Mouse (Mus musculus): ENCODE data around the gene Calhm1.

Gene Calhm1

GRCm38 (mm10) chr19:47144154-47144553, at the start of gene Calhm1:
TSS of gene Calhm1 (minus strand) at chr19:47144254.
- no peak for DNase-seq

- DNase-seq: no peak
These were observed 48.1 kb upstream of the Calhm1 start for GRCm38 (mm10) chr19:47192158-47192557.

- no peak for DNase-seq
These were observed 44.6 kb upstream of the Calhm1 start for GRCm38 (mm10) chr19:47188515-47189128.

- no peak for DNase-seq
These were observed 42.6 kb upstream of the Calhm1 start for GRCm38 (mm10) chr19:47186514-47187275.

GRCm38 (mm10) chr19:47184736-47185135, 40.7 kb upstream of the Calhm1 start:
- DNase-seq: no peak

DNA sequence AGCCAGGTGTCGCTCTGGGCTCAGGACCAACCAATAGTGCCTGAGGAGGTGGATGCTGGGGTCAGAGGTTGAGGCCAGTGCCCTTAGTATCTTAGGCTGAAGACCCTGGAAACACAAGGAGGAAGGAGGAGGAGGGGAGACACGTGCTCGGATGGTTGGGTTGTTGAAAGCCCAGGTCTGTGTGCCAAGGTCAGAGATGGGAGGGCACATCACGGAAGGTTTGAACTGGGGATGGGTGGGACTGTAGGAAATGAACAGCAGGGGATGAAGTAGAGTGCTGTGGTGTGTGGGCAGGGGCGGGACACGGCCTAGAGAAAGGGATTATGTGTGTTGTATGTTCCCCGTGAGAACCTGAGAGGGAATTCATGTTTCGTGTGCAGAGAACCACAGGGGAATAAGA, 40.2 kb upstream of the Calhm1 start:
- no peak for DNase-seq

- no peak for DNase-seq
These were observed 36.0 kb upstream of the Calhm1 start for GRCm38 (mm10) chr19:47180011-47180410.

GRCm38 (mm10) chr19:47179272-47179809, 35.3 kb upstream of the Calhm1 start:
- peak in 1 of 2 experiments; percentile 54 for DNase-seq

DNA sequence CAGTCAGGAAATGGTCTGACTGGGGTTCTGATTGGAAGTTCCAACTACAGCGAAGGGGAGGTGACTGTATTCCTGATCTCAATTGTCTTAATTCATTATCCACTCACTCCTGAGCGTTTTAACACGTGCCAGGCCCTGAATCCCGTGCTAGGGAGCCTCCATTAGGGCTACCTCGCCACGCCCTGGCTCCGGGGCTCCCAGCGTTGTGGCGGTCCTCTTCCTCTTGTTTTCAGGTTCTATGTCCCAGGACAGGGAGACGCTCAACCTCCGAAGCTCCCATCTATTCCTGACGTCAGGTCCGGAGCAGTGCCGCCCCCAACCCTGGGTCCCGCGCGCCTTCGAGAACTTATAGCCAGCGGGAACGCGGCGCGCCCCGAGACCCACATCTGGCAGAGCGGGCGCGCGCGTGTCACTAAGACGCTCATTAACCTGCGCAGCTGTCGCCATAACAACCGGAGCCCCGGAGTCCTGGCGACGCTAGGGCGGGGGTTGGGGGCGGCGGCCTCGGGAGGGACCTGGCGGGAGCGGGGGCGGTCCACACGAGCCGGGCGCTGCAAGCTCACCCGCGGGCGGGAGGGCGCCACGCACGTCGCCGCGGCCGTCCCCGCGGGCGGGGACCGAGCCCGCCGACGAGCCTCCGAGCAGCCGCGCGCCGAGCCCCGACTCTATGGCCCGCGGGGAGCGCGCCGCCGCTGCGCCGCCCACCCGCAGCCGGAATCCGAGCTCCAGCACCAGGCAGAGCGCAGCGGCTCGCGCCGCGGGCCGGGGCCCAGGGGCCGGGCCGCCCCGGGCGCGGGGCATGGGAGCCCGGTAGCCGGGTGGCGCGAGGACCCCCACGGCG, 34.6 kb upstream of the Calhm1 start, which contains the start of gene Neurl1a:
Gene Neurl1a (plus strand): TSS at position 390 of the 841 bp plus-strand sequence.
- DNase-seq: peak; percentile 31 to 66

DNA sequence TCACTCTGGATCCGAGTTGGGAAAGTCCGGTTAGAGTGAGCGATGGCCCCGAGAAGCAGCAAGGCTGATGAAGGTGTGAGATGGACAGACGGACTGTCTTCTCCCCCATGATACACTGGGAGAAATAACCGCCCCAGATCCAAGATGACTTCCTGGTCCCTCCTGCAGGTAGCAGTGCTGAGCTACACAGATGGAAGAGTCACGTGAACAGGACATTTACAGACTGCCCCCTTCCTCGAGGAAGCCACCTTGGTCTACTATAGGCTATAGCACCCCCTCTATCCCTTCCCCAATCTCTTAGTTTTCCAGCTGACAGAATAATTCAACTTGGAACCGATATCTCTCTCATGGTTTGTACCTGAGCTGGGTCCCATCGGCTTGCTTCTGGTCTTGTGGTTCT, 33.9 kb upstream of the Calhm1 start:
- DNase-seq: no peak

DNA sequence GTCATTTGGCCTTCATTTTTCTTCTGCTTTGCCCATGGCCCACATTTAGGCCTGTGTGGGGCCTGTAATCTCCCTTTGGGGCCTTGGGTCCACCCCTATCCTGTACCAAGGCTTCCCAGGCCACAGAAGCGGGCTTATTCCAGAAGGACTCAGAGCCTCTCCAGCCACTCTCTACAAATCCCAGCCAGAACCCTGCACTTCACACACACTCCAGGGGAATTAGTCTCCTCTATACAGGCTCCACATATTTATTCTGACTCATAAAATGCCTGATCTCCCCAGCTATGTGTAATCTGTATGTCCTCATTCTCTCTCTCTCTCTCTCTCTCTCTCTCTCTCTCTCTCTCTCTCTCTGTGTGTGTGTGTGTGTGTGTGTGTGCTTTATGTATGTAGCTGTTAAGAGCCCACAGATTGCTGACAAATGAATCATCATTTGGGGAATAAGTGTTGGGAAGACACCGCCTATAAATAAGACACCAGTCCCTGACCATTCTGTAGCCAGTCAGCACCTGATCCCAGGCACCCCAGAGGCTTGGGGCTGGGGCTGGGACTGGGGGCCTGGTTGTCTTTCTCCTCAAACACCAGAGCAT, 33.0 kb upstream of the Calhm1 start:
- no peak for DNase-seq

DNA sequence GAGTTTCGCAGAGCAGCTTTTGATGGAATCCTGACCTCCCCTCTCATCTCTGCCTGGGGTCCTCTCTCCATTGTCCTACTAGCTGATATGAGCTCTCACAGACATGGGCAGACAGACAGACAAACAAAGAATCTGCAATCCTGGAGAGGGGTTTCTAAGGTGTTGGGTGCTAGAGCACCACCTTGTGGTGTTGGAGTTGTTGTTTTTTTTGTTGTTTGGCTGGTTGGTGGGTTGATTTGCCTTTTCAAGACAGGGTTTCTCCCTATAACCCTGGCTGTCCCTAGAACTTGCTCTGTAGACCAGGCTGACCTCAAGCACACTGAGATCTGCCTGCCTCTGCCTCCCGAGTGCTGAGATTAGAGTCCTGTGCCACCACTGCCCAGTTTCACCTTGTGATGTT, 31.4 kb upstream of the Calhm1 start:
- no peak for DNase-seq

DNA sequence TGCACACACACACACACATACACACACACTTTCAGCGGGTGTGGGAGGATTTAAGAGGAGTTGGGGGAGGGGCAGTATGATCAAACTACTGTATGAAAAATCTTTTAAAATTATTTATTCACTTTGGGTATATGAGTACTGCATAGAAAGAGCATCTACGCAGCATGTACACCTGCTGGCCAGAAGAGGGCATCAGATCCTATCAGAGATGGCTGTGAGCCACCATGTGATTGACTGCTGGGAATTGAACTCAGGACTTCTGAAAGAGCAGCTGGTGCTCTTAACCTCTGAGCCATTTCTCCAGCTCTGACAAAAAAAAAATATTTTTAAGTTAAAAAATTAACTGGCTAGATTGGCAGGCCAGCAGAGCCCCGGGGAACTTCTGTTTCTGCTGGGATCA, 30.5 kb upstream of the Calhm1 start:
- peak in 1 of 2 experiments; percentile 47 for DNase-seq

GRCm38 (mm10) chr19:47168793-47169412, 24.8 kb upstream of the Calhm1 start:
- peak; percentile 89 to 95 for DNase-seq

DNA sequence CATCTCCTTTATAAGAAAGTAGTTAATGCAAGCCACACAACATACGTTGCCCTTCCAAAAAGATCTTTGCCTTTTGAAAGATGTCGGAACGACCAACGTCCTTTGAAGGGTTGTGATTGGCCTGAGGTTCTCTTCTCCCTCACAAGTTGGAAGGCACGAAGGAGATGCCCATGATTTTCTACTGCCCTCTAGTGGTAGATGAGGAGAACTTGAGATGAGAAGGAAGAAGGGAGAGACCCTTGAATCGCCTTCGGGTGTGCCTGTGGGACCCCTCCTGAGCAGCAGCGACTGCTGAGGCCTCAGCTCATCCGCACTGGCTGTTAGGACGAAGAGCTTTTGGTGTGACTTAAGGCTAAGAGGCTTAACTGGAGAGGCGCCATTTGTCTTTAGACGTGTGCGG, 24.2 kb upstream of the Calhm1 start:
- no peak for DNase-seq

- DNase-seq: no peak
These were observed 23.7 kb upstream of the Calhm1 start for GRCm38 (mm10) chr19:47167617-47168214.

DNA sequence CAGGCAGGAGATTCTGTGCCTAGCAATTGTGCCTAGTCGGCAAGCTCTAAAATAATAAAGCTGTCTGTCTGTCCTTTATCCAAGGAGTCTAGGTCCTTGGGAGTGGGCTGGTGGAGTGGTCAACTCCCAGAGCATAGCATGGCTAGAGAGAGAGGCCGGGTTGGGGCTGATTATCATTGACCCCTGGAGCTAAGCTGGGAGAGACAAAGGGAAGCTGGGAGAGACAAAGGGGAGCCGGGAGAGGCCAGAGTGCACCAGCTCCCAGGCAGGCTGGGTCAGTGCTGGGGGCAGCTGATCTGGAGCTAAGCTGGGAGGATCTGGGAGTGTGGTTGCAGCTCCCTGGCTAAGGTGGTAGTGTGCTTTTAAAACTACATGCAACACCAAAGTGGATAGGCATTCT, 22.7 kb upstream of the Calhm1 start:
- no peak for DNase-seq

GRCm38 (mm10) chr19:47163176-47163744, 19.2 kb upstream of the Calhm1 start:
- DNase-seq: no peak

GRCm38 (mm10) chr19:47161669-47162068, 17.6 kb upstream of the Calhm1 start:
- no peak for DNase-seq

DNA sequence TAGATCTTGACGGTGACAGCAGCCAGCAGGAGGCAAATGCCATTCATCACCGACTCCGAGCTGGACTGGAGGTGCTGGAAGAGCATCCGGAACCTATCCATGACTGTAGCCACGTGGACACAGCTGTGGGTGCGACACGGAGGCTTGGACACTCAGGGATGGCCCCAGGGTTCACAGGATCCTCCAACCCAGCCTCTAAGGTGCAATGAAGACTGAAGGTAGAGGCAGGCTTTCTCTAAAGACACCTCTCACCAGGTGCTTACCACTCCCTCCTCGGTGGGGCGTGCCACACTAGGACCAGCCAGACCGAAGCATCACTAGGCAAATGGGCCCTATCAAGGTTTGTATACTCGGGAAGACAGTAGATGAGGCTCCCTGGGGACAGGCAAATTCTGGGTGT, 13.6 kb upstream of the Calhm1 start, which contains the start of gene Calhm3:
Gene Calhm3 (minus strand): TSS at position 101 of the 400 bp plus-strand sequence.
- no peak for DNase-seq

GRCm38 (mm10) chr19:47153767-47154166, 9.7 kb upstream of the Calhm1 start:
- no peak for DNase-seq

GRCm38 (mm10) chr19:47152062-47152369, 8.0 kb upstream of the Calhm1 start:
- DNase-seq: no peak

All from kidney, postnatal 25 days (tissue).